In genomic region chr4:150784491-150785451, GRCm38 (mm10) we compare ENCODE assay signal across 8 mouse cellular contexts.
DNase-seq lines count a peak whose midpoint lies in the region; ATAC-seq lines count a peak whose summit lies in the region.

No protein-coding gene starts in this region.

- H3K36me3 ChIP-seq in hindbrain, embryonic 15.5 days: no peaks in the 10 kb centered on the region
- H3K36me3 ChIP-seq in hindbrain, embryonic 11.5 days (ENCODE audit: control insufficient read depth, insufficient read depth, low read length): no peaks in the 10 kb centered on the region
- no peaks in the 10 kb centered on the region for H3K36me3 ChIP-seq in lung, embryonic 15.5 days

- DNase-seq in hindbrain, embryonic 11.5 days (ENCODE audit: low spot score): no peak
- peak; percentile 72 for DNase-seq in gastrocnemius, postnatal 25 days
- DNase-seq in kidney, adult 9 months: peak; percentile 68
- DNase-seq in layer of hippocampus, postnatal 36 days: no peak
- DNase-seq in left cerebral cortex, adult 8-10 months (ENCODE audit: low spot score in 2 of 2): no peak
- no peak for DNase-seq in cerebellum, postnatal 14 days

- H3K9me3 ChIP-seq in hindbrain, embryonic 15.5 days: no peaks in the 10 kb centered on the region
- H3K9me3 ChIP-seq in hindbrain, embryonic 11.5 days (ENCODE audit: control insufficient read depth, low read length): no peaks in the 10 kb centered on the region
- H3K9me3 ChIP-seq in lung, embryonic 15.5 days: no peaks in the 10 kb centered on the region

- no peak overlapping the region for H3K4me3 ChIP-seq in hindbrain, embryonic 15.5 days
- no peak overlapping the region for H3K4me3 ChIP-seq in hindbrain, embryonic 11.5 days (ENCODE audit: low read depth, low read length)
- no peak overlapping the region for H3K4me3 ChIP-seq in lung, embryonic 15.5 days

- peak overlapping the region; percentile 6; the same call in 1 of the 2 replicates for H3K27ac ChIP-seq in hindbrain, embryonic 15.5 days (replicated peaks)
- H3K27ac ChIP-seq in hindbrain, embryonic 11.5 days (ENCODE audit: low read depth, low read length): no peak overlapping the region
- peak overlapping the region; percentile 87 for H3K27ac ChIP-seq in lung, embryonic 15.5 days

- no peaks in the 10 kb centered on the region for H3K4me1 ChIP-seq in hindbrain, embryonic 15.5 days (replicated peaks)
- H3K4me1 ChIP-seq in hindbrain, embryonic 11.5 days (replicated peaks; ENCODE audit: control insufficient read depth, insufficient read depth, low read length): peaks cover 2% of the 10 kb centered on the region; the same call in 1 of the 2 replicates
- H3K4me1 ChIP-seq in lung, embryonic 15.5 days: peaks cover 33% of the 10 kb centered on the region

- no peak overlapping the region for H3K4me2 ChIP-seq in hindbrain, embryonic 15.5 days
- no peak overlapping the region for H3K4me2 ChIP-seq in hindbrain, embryonic 11.5 days (replicated peaks; ENCODE audit: low read depth, low read length)
- no peak overlapping the region for H3K4me2 ChIP-seq in lung, embryonic 15.5 days

- no peak overlapping the region for H3K9ac ChIP-seq in hindbrain, embryonic 15.5 days
- H3K9ac ChIP-seq in hindbrain, embryonic 11.5 days (ENCODE audit: low read depth, low read length): no peak overlapping the region
- no peak overlapping the region for H3K9ac ChIP-seq in lung, embryonic 15.5 days

- ATAC-seq in hindbrain, embryonic 15.5 days (ENCODE audit: low FRiP score, low read depth): no peak
- no peak for ATAC-seq in hindbrain, embryonic 11.5 days (ENCODE audit: low FRiP score)
- ATAC-seq in lung, embryonic 15.5 days (ENCODE audit: borderline replicate concordance, extremely low read depth, low FRiP score, low TSS enrichment): peak; percentile 43; the same call in 1 of the 2 replicates

- H3K27me3 ChIP-seq in hindbrain, embryonic 15.5 days: no peaks in the 10 kb centered on the region
- H3K27me3 ChIP-seq in hindbrain, embryonic 11.5 days (ENCODE audit: control insufficient read depth, insufficient read depth, low read length): no peaks in the 10 kb centered on the region
- no peaks in the 10 kb centered on the region for H3K27me3 ChIP-seq in lung, embryonic 15.5 days

- WGBS in hindbrain, embryonic 15.5 days: 73% methylated on average over 14 of the region's 14 CpGs
- WGBS in hindbrain, embryonic 11.5 days: 62% methylated on average over 14 of the region's 14 CpGs
- WGBS in lung, embryonic 15.5 days: 36% methylated on average over 14 of the region's 14 CpGs

Comparison
In these comparisons a context has a peak if more than half of its experiments do, and no peak if none do; other contexts are left out.
1. DNase-seq: peak in gastrocnemius, postnatal 25 days (single experiment) and kidney, adult 9 months (single experiment); none in hindbrain, embryonic 11.5 days (single experiment), layer of hippocampus, postnatal 36 days (0 of 2), left cerebral cortex, adult 8-10 months (0 of 2) and cerebellum, postnatal 14 days (0 of 2).